Mouse (Mus musculus): Measurements from ENCODE around the gene Greb1. TPM values are rescaled to one million over a fixed set of nuclear protein-coding genes. Genes with fewer than 3 reads are reported as not detected.
"Not testable (repeated sequence)": the region's sequence is repeated elsewhere in the genome, so short reads cannot be mapped to it uniquely, and the experiment has no call there.

Greb1 gene
- total and polyA plus RNA-seq, 3 experiments: not detected

- H3K9me3 ChIP-seq (replicated peaks; ENCODE audit: insufficient read depth, low read length): no peaks in the 10 kb centered on the region
- no peaks in the 10 kb centered on the region for H3K4me1 ChIP-seq (ENCODE audit: control insufficient read depth in 1 of 2, insufficient read depth in 2 of 2, low read length in 2 of 2)
- H3K9ac ChIP-seq (ENCODE audit: control insufficient read depth, low read depth, low read length, poor library complexity, severe bottlenecking): no peak overlapping the region
- H3K36me3 ChIP-seq (ENCODE audit: control insufficient read depth in 1 of 2, insufficient read depth in 2 of 2, low read length in 2 of 2): no peaks in the 10 kb centered on the region
- TF ChIP-seq JUND (IDR thresholded peaks at IDR 0.05; ENCODE audit: low read depth, low read length): no peak
- TF ChIP-seq ELF1 (IDR thresholded peaks at IDR 0.05; ENCODE audit: low read depth, low read length): no peak
- TF ChIP-seq ZMIZ1 (IDR thresholded peaks at IDR 0.05; ENCODE audit: low read depth, low read length): no peak
- TF ChIP-seq POLR2AphosphoS5 (IDR thresholded peaks at IDR 0.05; ENCODE audit: borderline replicate concordance, low read depth, low read length): no peak
- TF ChIP-seq MEF2A (IDR thresholded peaks at IDR 0.05; ENCODE audit: extremely low read depth, insufficient replicate concordance, low read depth, low read length, poor library complexity, severe bottlenecking): no peak
- no peak for TF ChIP-seq EP300 (IDR thresholded peaks at IDR 0.05; ENCODE audit: low read depth in 1 of 2, low read length in 2 of 2)
- no peak for TF ChIP-seq SIN3A (IDR thresholded peaks at IDR 0.05; ENCODE audit: low read length)
- no peak for TF ChIP-seq RCOR1 (IDR thresholded peaks at IDR 0.05; ENCODE audit: low read depth, low read length)
- TF ChIP-seq NELFE (IDR thresholded peaks at IDR 0.05; ENCODE audit: low read depth, low read length): no peak
- no peak for TF ChIP-seq MAZ (IDR thresholded peaks at IDR 0.05; ENCODE audit: low read depth, low read length)
- TF ChIP-seq POLR2A (IDR thresholded peaks at IDR 0.05; ENCODE audit: control insufficient read depth in 1 of 2, insufficient read depth in 1 of 2, low read depth in 1 of 2, low read length in 2 of 2, poor library complexity in 1 of 2): no peak
- no peak for TF ChIP-seq ZNF384 (IDR thresholded peaks at IDR 0.05; ENCODE audit: low read depth, low read length)
- TF ChIP-seq HCFC1 (IDR thresholded peaks at IDR 0.05; ENCODE audit: low read depth, low read length): no peak
- no peak for TF ChIP-seq MYB (IDR thresholded peaks at IDR 0.05; ENCODE audit: low read depth, low read length)
- no peak for TF ChIP-seq RAD21 (IDR thresholded peaks at IDR 0.05; ENCODE audit: low read depth, low read length)
- H3K4me3 ChIP-seq (ENCODE audit: control insufficient read depth in 1 of 2, insufficient read depth in 1 of 2, low read depth in 2 of 2, low read length in 2 of 2): no peak overlapping the region
- DNase-seq (ENCODE audit: low read depth, low spot score): no peak
- H3K79me2 ChIP-seq (ENCODE audit: control insufficient read depth, insufficient read depth, low read length, poor library complexity): no peaks in the 10 kb centered on the region
- peaks cover 0 to 2% of the 10 kb centered on the region in 2 experiments; a peak in 1 of 4 replicates for H3K27me3 ChIP-seq (ENCODE audit: control insufficient read depth in 1 of 2, insufficient read depth in 2 of 2, low read length in 2 of 2)
- no peak overlapping the region for H3K27ac ChIP-seq (ENCODE audit: control insufficient read depth, low read depth, low read length)
Observed at GRCm38 (mm10) chr12:16696146-16696545, 104.5 kb downstream of the Greb1 start.

- H3K79me2 ChIP-seq (ENCODE audit: control insufficient read depth, insufficient read depth, low read length, poor library complexity); H3K27me3 ChIP-seq (ENCODE audit: control insufficient read depth in 1 of 2, insufficient read depth in 2 of 2, low read length in 2 of 2); H3K9ac ChIP-seq (ENCODE audit: control insufficient read depth, low read depth, low read length, poor library complexity, severe bottlenecking); H3K9me3 ChIP-seq (replicated peaks; ENCODE audit: insufficient read depth, low read length); DNase-seq (ENCODE audit: low read depth, low spot score); H3K36me3 ChIP-seq (ENCODE audit: control insufficient read depth in 1 of 2, insufficient read depth in 2 of 2, low read length in 2 of 2); H3K4me1 ChIP-seq (ENCODE audit: control insufficient read depth in 1 of 2, insufficient read depth in 2 of 2, low read length in 2 of 2); H3K4me3 ChIP-seq (ENCODE audit: control insufficient read depth in 1 of 2, insufficient read depth in 1 of 2, low read depth in 2 of 2, low read length in 2 of 2); H3K27ac ChIP-seq (ENCODE audit: control insufficient read depth, low read depth, low read length): not testable (repeated sequence)
Observed at GRCm38 (mm10) chr12:16695252-16695651, 105.4 kb downstream of the Greb1 start.

- H3K4me3 ChIP-seq (ENCODE audit: control insufficient read depth in 1 of 2, insufficient read depth in 1 of 2, low read depth in 2 of 2, low read length in 2 of 2): no peak overlapping the region
- H3K27me3 ChIP-seq (ENCODE audit: control insufficient read depth in 1 of 2, insufficient read depth in 2 of 2, low read length in 2 of 2): peaks cover 0 to 2% of the 10 kb centered on the region in 2 experiments; a peak in 1 of 4 replicates
- H3K9me3 ChIP-seq (replicated peaks; ENCODE audit: insufficient read depth, low read length): no peaks in the 10 kb centered on the region
- no peak for TF ChIP-seq TBP (IDR thresholded peaks at IDR 0.05; ENCODE audit: low read depth, low read length)
- TF ChIP-seq ZNF384 (IDR thresholded peaks at IDR 0.05; ENCODE audit: low read depth, low read length): no peak
- TF ChIP-seq GABPA (IDR thresholded peaks at IDR 0.05; ENCODE audit: low read depth, low read length): no peak
- no peak for TF ChIP-seq ZKSCAN1 (IDR thresholded peaks at IDR 0.05; ENCODE audit: low read depth, low read length)
- no peak for TF ChIP-seq TAL1 (IDR thresholded peaks at IDR 0.05; ENCODE audit: low read length)
- TF ChIP-seq KAT2A (conservative IDR thresholded peaks at IDR 0.05; ENCODE audit: low read depth, low read length): no peak
- TF ChIP-seq SIN3A (IDR thresholded peaks at IDR 0.05; ENCODE audit: low read length): no peak
- TF ChIP-seq USF1 (IDR thresholded peaks at IDR 0.05; ENCODE audit: low read depth, low read length): no peak
- no peak for TF ChIP-seq JUND (IDR thresholded peaks at IDR 0.05; ENCODE audit: low read depth, low read length)
- TF ChIP-seq MYB (IDR thresholded peaks at IDR 0.05; ENCODE audit: low read depth, low read length): no peak
- TF ChIP-seq UBTF (IDR thresholded peaks at IDR 0.05; ENCODE audit: borderline replicate concordance, insufficient read depth, low read depth, low read length): no peak
- no peak for TF ChIP-seq BHLHE40 (IDR thresholded peaks at IDR 0.05; ENCODE audit: borderline replicate concordance, low read depth, low read length)
- TF ChIP-seq NELFE (IDR thresholded peaks at IDR 0.05; ENCODE audit: low read depth, low read length): no peak
- no peaks in the 10 kb centered on the region for H3K36me3 ChIP-seq (ENCODE audit: control insufficient read depth in 1 of 2, insufficient read depth in 2 of 2, low read length in 2 of 2)
- H3K4me1 ChIP-seq (ENCODE audit: control insufficient read depth in 1 of 2, insufficient read depth in 2 of 2, low read length in 2 of 2): no peaks in the 10 kb centered on the region
- no peak for DNase-seq (ENCODE audit: low read depth, low spot score)
- H3K27ac ChIP-seq (ENCODE audit: control insufficient read depth, low read depth, low read length): no peak overlapping the region
- no peaks in the 10 kb centered on the region for H3K79me2 ChIP-seq (ENCODE audit: control insufficient read depth, insufficient read depth, low read length, poor library complexity)
- H3K9ac ChIP-seq (ENCODE audit: control insufficient read depth, low read depth, low read length, poor library complexity, severe bottlenecking): no peak overlapping the region
Observed at GRCm38 (mm10) chr12:16694783-16695182, 105.9 kb downstream of the Greb1 start.
